Mouse (Mus musculus) midbrain, embryonic 11.5 days (tissue): ENCODE measurements around the gene Icam5. TPM values are rescaled to one million over a fixed set of nuclear protein-coding genes. Genes with fewer than 3 reads are reported as not detected.
"Not testable (repeated sequence)": the region's sequence is repeated elsewhere in the genome, so short reads cannot be mapped to it uniquely, and the experiment has no call there.

Source experiments
- ATAC-seq: fragments of 200-750 bp; cut with Nextera tagmentation; 2 replicates; pipeline ENCODE4 v1.8.0; 2017; ENCODE audit warnings: moderate TSS enrichment, moderate library complexity; ENCODE audit not compliant: low FRiP score
- DNase-seq: peaks from one replicate; pipeline ENCODE4 v3.0.0; 2015; ENCODE audit warnings: low spot score; ENCODE audit errors: missing footprints
- H3K27ac ChIP-seq: fragments of 300-500 bp; sonication (generic); 2 replicates; pipeline ENCODE4 v1.5.1; 2014; ENCODE audit warnings: low read depth, low read length
- H3K27me3 ChIP-seq: fragments of 300-500 bp; sonication (generic); 2 replicates; pipeline ENCODE4 v1.6.1; 2014; ENCODE audit warnings: mild to moderate bottlenecking, low read length, moderate library complexity, mixed read lengths; ENCODE audit not compliant: control insufficient read depth, insufficient read depth
- H3K36me3 ChIP-seq: fragments of 300-500 bp; sonication (generic); 2 replicates; pipeline ENCODE4 v1.6.1; 2014; ENCODE audit warnings: mild to moderate bottlenecking, low read length, moderate library complexity, mixed read lengths; ENCODE audit not compliant: control insufficient read depth, insufficient read depth
- H3K4me1 ChIP-seq: fragments of 300-500 bp; sonication (generic); 2 replicates; pipeline ENCODE4 v1.6.1; 2014; ENCODE audit warnings: low read length; ENCODE audit not compliant: control insufficient read depth, insufficient read depth
- H3K4me2 ChIP-seq: fragments of 300-500 bp; sonication (generic); 2 replicates; pipeline ENCODE4 v1.6.1; 2014; ENCODE audit warnings: mild to moderate bottlenecking, moderate library complexity
- H3K4me3 ChIP-seq: fragments of 300-500 bp; sonication (generic); 2 replicates; pipeline ENCODE4 v1.5.1; 2014; ENCODE audit warnings: low read depth, low read length
- H3K9ac ChIP-seq: fragments of 300-500 bp; sonication (generic); 2 replicates; pipeline ENCODE4 v1.6.1; 2014; ENCODE audit warnings: low read length
- H3K9me3 ChIP-seq: fragments of 300-500 bp; sonication (generic); 2 replicates; pipeline ENCODE4 v1.6.1; 2016; ENCODE audit warnings: low read length; ENCODE audit not compliant: control insufficient read depth
- WGBS: fragments of 180-500 bp; shearing (Covaris S2); extraction: QIAGEN DNeasy Blood & Tissue Kit; methylation state at CpG from one replicate; pipeline ENCODE4 v1.1.7; 2014; 5-methylcytosine and 5-hydroxymethylcytosine counted together
- polyA plus RNA-seq: library from polyadenylated mRNA; unstranded; fragments of >200 nt; fragmentation: Nextera tagmentation; extraction: Ambion mirVana; gene quantifications from 2 replicates; pipeline ENCODE4 v1.2.1, GENCODE M21; 2014

The Icam5 gene
- polyA plus RNA-seq, 1 experiment from 2014 or later, result not detected

DNA sequence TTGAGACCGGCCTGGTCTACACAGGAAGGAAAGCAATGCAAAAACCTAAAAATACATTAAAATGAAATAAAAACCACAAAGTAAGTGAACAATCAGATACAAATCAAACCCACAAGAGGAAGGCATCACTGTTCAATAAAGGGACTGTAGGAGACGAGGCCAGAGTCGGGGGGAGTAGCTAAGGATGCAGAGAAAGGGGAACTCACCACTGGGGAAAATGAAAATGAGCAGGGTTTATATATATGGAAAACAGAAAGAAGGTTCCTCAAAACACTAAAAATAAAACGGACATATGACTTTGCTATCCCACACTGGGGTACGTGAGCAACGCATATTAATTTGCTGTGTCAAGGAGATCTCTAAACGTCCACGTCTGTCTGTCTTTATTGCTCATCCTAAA, 34.8 kb upstream of the Icam5 start:
- DNase-seq (no peak), ATAC-seq (no peak)
- H3K9me3 ChIP-seq, result no peaks in the 10 kb centered on the region
- no peak overlapping the region for H3K27ac ChIP-seq
- H3K9ac ChIP-seq, result no peak overlapping the region
- no peaks in the 10 kb centered on the region for H3K27me3 ChIP-seq
- no peak overlapping the region for H3K4me2 ChIP-seq
- H3K4me1 ChIP-seq, result no peaks in the 10 kb centered on the region
- WGBS, result 88% methylated on average over 8 of the region's 8 CpGs
- H3K4me3 ChIP-seq, result no peak overlapping the region
- H3K36me3 ChIP-seq, result no peaks in the 10 kb centered on the region

DNA sequence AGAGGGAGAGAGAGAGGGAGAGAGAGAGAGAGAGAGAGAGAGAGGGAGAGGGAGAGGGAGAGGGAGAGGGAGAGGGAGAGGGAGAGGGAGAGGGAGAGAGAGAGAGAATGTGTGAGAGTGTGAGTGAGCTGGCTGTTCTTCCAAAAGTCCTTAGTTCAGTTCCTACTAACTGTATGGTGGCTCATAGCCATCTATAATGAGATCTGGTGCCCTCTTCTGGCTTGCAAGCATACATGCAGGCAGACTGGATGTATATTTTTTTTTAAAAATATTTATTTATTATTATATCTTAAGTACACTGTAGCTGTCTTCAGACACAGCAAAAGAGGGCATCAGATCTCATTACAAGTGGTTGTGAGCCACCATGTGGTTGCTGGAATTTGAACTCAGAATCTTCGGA, 33.5 kb upstream of the Icam5 start:
- not testable (repeated sequence) for ATAC-seq, H3K27ac ChIP-seq, H3K9ac ChIP-seq, H3K4me2 ChIP-seq, H3K4me3 ChIP-seq, H3K9me3 ChIP-seq, H3K36me3 ChIP-seq, DNase-seq, H3K4me1 ChIP-seq, H3K27me3 ChIP-seq
- WGBS, result 93% methylated on average over 1 of the region's 1 CpGs

DNA sequence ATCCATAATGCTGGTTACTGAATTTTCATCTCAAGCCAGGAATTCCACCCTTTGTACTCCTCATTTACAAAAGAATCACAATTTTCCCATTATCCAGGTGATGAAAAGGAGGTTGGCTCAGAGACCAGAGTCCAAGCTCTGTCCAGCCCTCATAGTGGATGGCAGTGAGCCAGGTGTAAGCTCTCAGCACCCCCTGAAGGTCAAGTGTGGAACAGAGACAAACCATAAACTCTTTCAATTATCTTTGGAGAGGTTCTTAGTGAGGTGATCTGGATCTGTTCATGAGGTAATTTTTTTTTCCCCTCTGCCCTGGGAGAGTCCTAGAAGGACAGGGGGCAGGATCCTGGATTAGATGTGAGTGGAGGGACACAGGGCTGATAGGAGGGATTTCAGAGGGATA, 31.1 kb upstream of the Icam5 start:
- no peak overlapping the region for H3K27ac ChIP-seq
- no peaks in the 10 kb centered on the region for H3K9me3 ChIP-seq
- H3K36me3 ChIP-seq, result no peaks in the 10 kb centered on the region
- no peak overlapping the region for H3K4me3 ChIP-seq
- H3K4me2 ChIP-seq, result no peak overlapping the region
- no peaks in the 10 kb centered on the region for H3K27me3 ChIP-seq
- no peak for ATAC-seq
- no peaks in the 10 kb centered on the region for H3K4me1 ChIP-seq
- no peak overlapping the region for H3K9ac ChIP-seq
- no peak for DNase-seq

DNA sequence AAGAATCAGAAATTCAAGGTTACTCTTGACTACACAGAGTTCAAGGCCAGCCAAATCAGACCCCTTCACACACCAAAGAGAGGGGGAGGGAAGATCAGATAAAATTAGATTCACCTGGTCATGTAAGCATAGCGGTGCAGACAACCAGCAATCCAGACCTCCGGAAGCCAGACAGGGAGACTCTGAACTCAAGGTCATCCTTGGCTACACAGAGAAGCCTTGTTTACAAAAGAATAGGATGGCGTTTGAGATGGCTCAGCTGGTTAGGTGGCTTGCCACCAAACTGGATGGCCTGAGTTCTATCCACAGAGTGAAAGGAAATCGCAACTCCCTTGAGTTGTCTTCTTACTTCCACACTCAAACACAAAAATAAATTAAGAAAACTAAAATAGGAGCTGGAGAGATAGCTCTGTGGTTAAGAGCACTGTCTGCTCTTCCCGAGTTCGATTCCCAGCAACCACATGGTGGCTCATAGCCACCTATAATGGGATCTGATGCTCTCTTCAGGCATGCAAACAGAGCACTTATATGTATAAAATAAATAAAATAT, 30.1 kb upstream of the Icam5 start:
- H3K4me1 ChIP-seq, result no peaks in the 10 kb centered on the region
- H3K36me3 ChIP-seq, result no peaks in the 10 kb centered on the region; the same call in 1 of the 2 replicates
- no peak for ATAC-seq
- no peaks in the 10 kb centered on the region for H3K9me3 ChIP-seq
- H3K27me3 ChIP-seq, result no peaks in the 10 kb centered on the region
- WGBS, result 76% methylated on average over 6 of the region's 6 CpGs
- H3K4me3 ChIP-seq, result no peak overlapping the region
- DNase-seq, result no peak
- peak overlapping the region; percentile 85; the same call in 1 of the 2 replicates for H3K4me2 ChIP-seq
- H3K27ac ChIP-seq, result no peak overlapping the region
- no peak overlapping the region for H3K9ac ChIP-seq

DNA sequence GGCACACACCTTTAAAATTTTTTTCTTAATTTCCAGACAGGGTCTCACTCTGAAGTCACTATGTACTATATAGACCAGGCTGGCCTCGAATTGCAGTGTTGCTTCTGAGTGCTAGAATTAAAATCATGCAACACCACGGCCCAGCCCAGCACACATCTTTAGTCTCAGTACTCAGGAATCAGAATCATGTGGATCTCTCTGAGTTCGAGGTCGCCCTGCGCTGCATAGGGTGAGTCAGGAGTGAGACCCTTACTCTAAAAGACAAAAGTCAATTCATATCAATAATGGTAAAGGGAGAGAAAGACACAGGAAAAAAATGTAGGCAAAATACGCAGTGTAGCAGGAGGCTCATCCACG, 29.6 kb upstream of the Icam5 start:
- ATAC-seq (peak; percentile 57), DNase-seq (no peak)
- Histone ChIP-seq H3K27me3 (no peaks in the 10 kb centered on the region), H3K4me2 (peak overlapping the region; percentile 85), H3K4me3 (peak overlapping the region; percentile 84), H3K27ac (0 out of 2 replicates have a peak overlapping the region, but pooled peaks have one; percentile 11), H3K9ac (peak overlapping the region; percentile 88), H3K9me3 (no peaks in the 10 kb centered on the region), H3K36me3 (peaks cover 1% of the 10 kb centered on the region; the same call in 1 of the 2 replicates), H3K4me1 (no peaks in the 10 kb centered on the region)
- WGBS, result 14% methylated on average over 7 of the region's 7 CpGs

DNA sequence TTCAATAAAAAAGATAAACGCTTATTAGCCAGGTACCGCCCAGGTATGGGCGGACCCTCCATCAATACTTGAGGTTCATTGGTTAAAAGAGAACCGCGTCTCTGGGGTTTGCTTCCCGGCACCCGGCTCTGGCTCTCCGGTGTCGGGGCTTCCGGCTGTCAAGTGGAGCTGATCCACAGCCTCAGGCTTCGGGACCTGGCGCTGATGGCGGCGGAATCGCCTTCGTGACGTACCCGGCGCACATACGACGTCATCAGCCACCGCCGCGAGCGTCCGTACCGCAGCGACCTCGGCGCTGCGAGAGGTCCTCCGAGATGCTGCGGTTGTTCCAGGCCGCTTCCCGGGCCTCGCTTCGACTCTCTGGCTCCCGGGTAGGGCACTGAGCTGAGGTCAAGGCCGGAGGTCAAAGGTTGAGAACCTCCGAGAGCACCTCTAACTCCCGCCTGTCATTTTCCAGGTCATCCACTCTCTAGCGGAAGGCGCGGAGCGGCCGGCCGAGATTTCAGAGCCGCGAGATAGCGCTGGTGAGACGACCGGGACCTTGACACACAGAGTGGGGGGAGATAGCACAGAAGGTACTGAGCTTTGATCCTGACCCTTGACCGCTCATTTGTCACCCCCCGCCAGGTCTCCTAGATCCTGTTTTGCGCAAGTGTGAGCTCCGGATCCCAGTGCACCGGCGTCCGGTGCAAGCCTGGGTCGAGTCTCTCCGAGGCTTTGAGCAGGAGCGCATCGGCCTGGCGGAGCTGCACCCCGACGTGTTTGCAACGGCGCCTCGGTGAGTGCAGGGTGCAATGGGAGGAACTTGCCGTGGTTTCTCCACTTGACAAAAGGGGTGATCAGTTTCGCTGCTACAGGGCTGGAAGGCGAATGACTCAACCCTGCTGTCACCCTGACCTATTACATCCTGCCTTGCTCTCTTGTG, 29.0 kb upstream of the Icam5 start, which contains the start of gene Mrpl4:
Gene Mrpl4, plus strand, starts transcription at position 112 of the 925 bp plus-strand sequence.
- ATAC-seq, result peak; percentile 90
- H3K27ac ChIP-seq, result peak within 1 kb of the TSS; percentile 25; the same call in 1 of the 2 replicates
- no peaks in the 10 kb centered on the region for H3K9me3 ChIP-seq
- H3K4me2 ChIP-seq, result peak within 1 kb of the TSS; percentile 85
- DNase-seq, result peak; percentile 99
- H3K4me1 ChIP-seq, result no peaks in the 10 kb centered on the region
- under 1% methylated on average over 72 of the region's 72 CpGs for WGBS
- H3K36me3 ChIP-seq, result peaks cover 4% of the 10 kb centered on the region; the same call in 1 of the 2 replicates
- no peaks in the 10 kb centered on the region for H3K27me3 ChIP-seq
- peak within 1 kb of the TSS; percentile 84 for H3K4me3 ChIP-seq
- H3K9ac ChIP-seq, result peak within 1 kb of the TSS; percentile 88

DNA sequence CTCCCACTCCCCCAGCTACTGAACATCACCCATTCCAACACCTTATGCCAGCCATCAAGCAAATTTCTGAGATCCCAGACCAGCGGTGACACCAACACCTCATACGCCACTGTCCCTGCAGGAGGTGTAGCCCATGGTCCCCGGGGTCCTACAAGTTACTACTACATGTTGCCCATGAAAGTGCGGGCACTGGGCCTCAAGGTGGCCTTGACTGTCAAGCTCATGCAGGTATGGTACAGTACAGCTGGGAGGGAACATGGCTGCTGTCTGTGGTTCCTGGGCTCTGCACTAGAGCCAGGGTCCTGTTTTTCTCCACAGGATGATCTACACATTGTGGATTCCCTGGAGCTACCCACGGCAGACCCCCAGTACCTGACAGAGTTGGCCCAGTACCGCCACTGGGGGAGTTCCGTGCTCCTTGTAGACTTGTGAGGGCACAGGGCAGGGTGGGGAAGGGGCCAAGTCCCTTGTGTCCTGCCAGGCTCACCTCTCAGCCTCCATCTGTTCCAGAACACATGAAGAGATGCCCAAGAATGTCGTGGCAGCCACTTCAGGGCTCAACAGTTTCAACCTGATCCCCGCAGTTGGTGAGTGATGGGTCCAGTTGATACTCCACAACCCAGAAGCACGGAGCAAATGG, 24.4 kb upstream of the Icam5 start:
- Histone ChIP-seq H3K4me1 (no peaks in the 10 kb centered on the region), H3K4me3 (no peak overlapping the region), H3K36me3 (peaks cover 4% of the 10 kb centered on the region; the same call in 1 of the 2 replicates), H3K9ac (no peak overlapping the region), H3K4me2 (no peak overlapping the region), H3K9me3 (no peaks in the 10 kb centered on the region), H3K27me3 (no peaks in the 10 kb centered on the region), H3K27ac (no peak overlapping the region)
- DNase-seq (no peak), ATAC-seq (no peak)
- 97% methylated on average over 10 of the region's 10 CpGs for WGBS

DNA sequence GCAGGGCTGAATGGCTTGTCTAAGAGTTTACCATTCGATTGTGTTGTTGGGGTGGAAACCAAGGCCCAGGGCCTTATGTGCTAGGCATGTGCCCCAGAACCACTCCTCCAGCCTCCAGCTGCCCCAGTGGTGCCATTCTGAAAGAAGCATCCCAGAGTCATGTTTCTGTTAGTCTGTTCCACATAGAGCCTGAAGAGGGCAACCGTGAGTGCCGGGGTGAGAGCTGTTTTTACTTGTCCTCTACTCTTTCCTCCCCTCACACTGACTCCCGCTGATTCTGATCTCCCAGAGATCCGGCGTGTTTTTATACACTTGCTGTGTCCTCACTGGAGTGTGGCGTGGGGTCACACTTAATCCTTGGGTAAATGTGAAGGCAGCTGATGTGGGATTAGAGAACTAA, 23.9 kb upstream of the Icam5 start:
- Histone ChIP-seq H3K9ac (no peak overlapping the region), H3K27ac (no peak overlapping the region), H3K27me3 (no peaks in the 10 kb centered on the region), H3K4me2 (no peak overlapping the region), H3K4me3 (no peak overlapping the region), H3K9me3 (no peaks in the 10 kb centered on the region), H3K36me3 (peaks cover 4% of the 10 kb centered on the region; the same call in 1 of the 2 replicates), H3K4me1 (no peaks in the 10 kb centered on the region)
- 75% methylated on average over 7 of the region's 7 CpGs for WGBS
- ATAC-seq (no peak), DNase-seq (no peak)

DNA sequence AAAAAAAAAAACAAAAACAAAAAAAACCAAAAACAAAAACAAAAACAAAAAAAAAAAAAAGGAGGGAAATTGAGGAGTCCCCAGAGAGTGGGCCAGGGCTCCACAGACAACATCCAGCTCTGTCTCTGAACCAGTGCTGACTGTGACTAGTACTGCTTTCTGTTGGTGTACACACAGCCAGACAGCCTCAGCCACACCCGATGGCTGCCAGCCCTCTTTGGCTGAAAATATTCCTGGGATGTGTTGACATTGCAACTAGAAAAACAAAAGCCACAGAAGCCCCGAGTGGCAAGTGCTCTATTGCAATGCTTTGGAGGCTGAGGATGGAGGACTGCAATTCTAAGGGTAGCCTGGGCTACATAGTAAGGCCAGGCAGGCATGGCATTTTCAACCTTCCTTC, 21.5 kb upstream of the Icam5 start:
- H3K4me3 ChIP-seq, result no peak overlapping the region
- no peak overlapping the region for H3K4me2 ChIP-seq
- no peak overlapping the region for H3K9ac ChIP-seq
- H3K4me1 ChIP-seq, result no peaks in the 10 kb centered on the region
- no peak overlapping the region for H3K27ac ChIP-seq
- DNase-seq (no peak), ATAC-seq (no peak)
- H3K36me3 ChIP-seq, result peaks cover 4% of the 10 kb centered on the region; the same call in 1 of the 2 replicates
- 69% methylated on average over 2 of the region's 2 CpGs for WGBS
- no peaks in the 10 kb centered on the region for H3K9me3 ChIP-seq
- peaks cover 12% of the 10 kb centered on the region for H3K27me3 ChIP-seq
